Mouse (Mus musculus) liver, embryonic 11.5 days (tissue): ENCODE results near the gene Pabpn1l. TPM values are rescaled to one million over a fixed set of nuclear protein-coding genes. Genes with fewer than 3 reads are reported as not detected.
"Not testable (repeated sequence)": the region's sequence is repeated elsewhere in the genome, so short reads cannot be mapped to it uniquely, and the experiment has no call there.

Experiments
- ATAC-seq: fragments of 200-750 bp; cut with Nextera tagmentation; replicated peaks from 2 replicates; pipeline ENCODE4 v1.8.0; 2017; ENCODE audit warnings: moderate number of reproducible peaks, mild to moderate bottlenecking, moderate TSS enrichment, moderate library complexity; ENCODE audit not compliant: low FRiP score
- DNase-seq: peaks from one replicate; pipeline ENCODE4 v3.0.0-alpha.2; 2017; ENCODE audit warnings: low spot score
- H3K27ac ChIP-seq: fragments of 300-500 bp; sonication (generic); 2 replicates; pipeline ENCODE4 v1.5.1; 2014; ENCODE audit warnings: mild to moderate bottlenecking, low read depth, low read length, control low read depth
- H3K27me3 ChIP-seq: fragments of 300-500 bp; sonication (generic); replicated peaks from 2 replicates; pipeline ENCODE4 v1.6.1; 2014; ENCODE audit warnings: low read length, mixed read lengths; ENCODE audit not compliant: control insufficient read depth, insufficient read depth
- H3K36me3 ChIP-seq: fragments of 300-500 bp; sonication (generic); 2 replicates; pipeline ENCODE4 v1.6.1; 2014; ENCODE audit warnings: mild to moderate bottlenecking, low read length, moderate library complexity, mixed read lengths; ENCODE audit not compliant: control insufficient read depth, insufficient read depth
- H3K4me1 ChIP-seq: fragments of 300-500 bp; sonication (generic); replicated peaks from 2 replicates; pipeline ENCODE4 v1.6.1; 2014; ENCODE audit warnings: low read length, mixed read lengths; ENCODE audit not compliant: control insufficient read depth, insufficient read depth
- H3K4me2 ChIP-seq: fragments of 300-500 bp; sonication (generic); 2 replicates; pipeline ENCODE4 v1.6.1; 2014; ENCODE audit warnings: mild to moderate bottlenecking, control low read depth, moderate library complexity
- H3K4me3 ChIP-seq: fragments of 300-500 bp; sonication (generic); 2 replicates; pipeline ENCODE4 v1.5.1; 2014; ENCODE audit warnings: low read depth, low read length, control low read depth
- H3K9ac ChIP-seq: fragments of 300-500 bp; sonication (generic); 2 replicates; pipeline ENCODE4 v1.6.1; 2014; ENCODE audit warnings: low read depth, low read length, control low read depth
- H3K9me3 ChIP-seq: fragments of 300-500 bp; sonication (generic); 2 replicates; pipeline ENCODE4 v1.6.1; 2016; ENCODE audit warnings: low read length, inconsistent platforms, mixed read lengths; ENCODE audit not compliant: control insufficient read depth
- WGBS: fragments of 180-500 bp; shearing (Covaris S2); extraction: QIAGEN DNeasy Blood & Tissue Kit; methylation state at CpG from one replicate; pipeline ENCODE4 v1.1.7; 2014; 5-methylcytosine and 5-hydroxymethylcytosine counted together
- polyA plus RNA-seq: library from polyadenylated mRNA; unstranded; fragments of >200 nt; fragmentation: Nextera tagmentation; extraction: Ambion mirVana; gene quantifications from 2 replicates; pipeline ENCODE4 v1.2.1, GENCODE M21; 2014

Gene Pabpn1l
- polyA plus RNA-seq, 1 experiment from 2014 or later = not detected

DNA sequence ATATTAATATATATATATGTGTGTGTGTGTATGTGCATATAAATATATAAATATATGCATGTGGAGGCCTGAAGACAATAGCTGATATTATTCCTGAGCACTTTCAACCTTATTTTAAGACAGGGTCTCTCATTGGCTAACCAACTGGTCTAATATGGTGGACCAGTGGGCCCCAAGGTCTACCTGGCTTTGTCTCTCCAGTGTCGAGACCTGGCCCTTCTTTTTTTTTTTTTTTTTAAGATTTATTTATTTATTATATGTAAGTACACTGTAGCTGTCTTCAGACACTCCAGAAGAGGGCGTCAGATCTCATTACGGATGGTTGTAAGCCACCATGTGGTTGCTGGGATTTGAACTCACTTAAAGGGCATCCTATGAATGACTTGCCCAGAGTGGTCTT, 9.6 kb upstream of the Pabpn1l start:
- not testable (repeated sequence) for H3K4me3 ChIP-seq, H3K27me3 ChIP-seq, DNase-seq, H3K9ac ChIP-seq, H3K27ac ChIP-seq, H3K9me3 ChIP-seq, ATAC-seq, H3K4me2 ChIP-seq
- WGBS = 73% methylated on average over 3 of the region's 3 CpGs
- Histone ChIP-seq H3K36me3 (peaks cover 22% of the 10 kb centered on the region), H3K4me1 (peaks cover 15% of the 10 kb centered on the region)

DNA sequence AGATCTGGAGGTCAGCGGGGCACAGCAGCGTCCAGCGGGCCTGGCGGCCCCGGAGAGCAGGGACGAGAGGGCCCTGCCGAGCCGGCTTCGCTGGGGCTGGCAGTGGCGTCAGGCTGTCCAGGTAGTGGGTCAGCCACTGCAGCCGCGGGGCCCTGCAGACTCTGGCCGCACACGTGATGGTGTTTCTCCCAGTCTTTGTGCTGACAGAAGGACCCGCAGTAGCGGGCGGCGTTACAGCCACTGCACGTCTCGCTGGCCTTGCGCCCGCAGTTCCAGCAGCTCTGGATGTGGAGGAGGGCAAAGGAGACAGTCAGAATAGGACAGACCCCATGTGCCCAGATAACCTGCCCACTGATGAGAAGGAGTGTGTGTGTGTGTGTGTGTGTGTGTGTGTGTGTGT, 8.2 kb upstream of the Pabpn1l start:
- no peak overlapping the region for H3K4me3 ChIP-seq
- no peak for DNase-seq
- no peaks in the 10 kb centered on the region for H3K9me3 ChIP-seq
- ATAC-seq = no peak
- no peak overlapping the region for H3K4me2 ChIP-seq
- no peaks in the 10 kb centered on the region for H3K27me3 ChIP-seq
- no peak overlapping the region for H3K9ac ChIP-seq
- 69% methylated on average over 22 of the region's 22 CpGs for whole genome bisulfite sequencing
- peaks cover 5% of the 10 kb centered on the region for H3K4me1 ChIP-seq
- peaks cover 22% of the 10 kb centered on the region for H3K36me3 ChIP-seq
- H3K27ac ChIP-seq = no peak overlapping the region

DNA sequence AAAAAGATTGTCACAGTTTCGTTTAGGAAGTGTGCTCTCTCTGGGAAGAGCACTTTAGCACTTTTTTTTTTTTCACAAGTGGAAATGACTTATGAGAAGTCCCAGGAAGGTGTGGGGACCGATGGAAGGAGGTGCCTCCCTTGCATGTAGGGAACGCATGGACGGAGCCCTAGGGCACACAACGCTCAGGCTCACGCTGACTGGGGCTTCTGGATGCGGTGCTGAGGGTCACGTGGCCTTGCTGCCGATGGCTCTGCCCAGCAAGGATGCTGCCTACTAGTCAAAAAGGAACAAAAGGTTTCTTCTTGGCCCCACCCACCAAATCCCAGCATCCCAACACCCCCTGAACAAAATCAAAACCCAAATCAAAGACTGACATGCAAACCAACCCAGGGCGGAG, 6.8 kb upstream of the Pabpn1l start:
- DNase-seq = no peak
- 70% methylated on average over 10 of the region's 10 CpGs for WGBS
- no peak overlapping the region for H3K4me3 ChIP-seq

DNA sequence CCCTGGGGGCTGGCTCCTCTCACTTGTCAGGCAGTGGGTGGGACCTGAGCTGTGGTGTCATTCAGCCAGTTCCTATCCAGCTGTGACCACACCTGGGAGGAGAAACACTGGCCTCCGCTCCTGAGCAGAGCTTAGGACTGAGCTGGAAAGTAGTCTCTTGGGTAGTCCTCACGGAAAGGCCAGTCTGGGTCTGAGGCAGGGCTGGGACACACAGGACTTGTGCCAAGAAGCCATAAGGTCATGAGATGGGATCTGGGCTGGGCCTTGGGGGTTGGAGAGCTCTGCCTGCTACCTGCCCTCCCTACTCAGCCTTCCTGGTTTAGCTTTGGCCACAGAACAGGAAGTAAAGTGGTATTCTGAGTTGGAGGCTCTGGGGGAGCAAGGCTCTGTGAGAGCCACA, 4.4 kb upstream of the Pabpn1l start:
- Histone ChIP-seq H3K27ac (no peak overlapping the region), H3K9ac (no peak overlapping the region), H3K4me1 (no peaks in the 10 kb centered on the region), H3K9me3 (no peaks in the 10 kb centered on the region), H3K27me3 (no peaks in the 10 kb centered on the region), H3K4me3 (no peak overlapping the region), H3K36me3 (peaks cover 6% of the 10 kb centered on the region; the same call in 1 of the 2 replicates), H3K4me2 (no peak overlapping the region)
- no peak; the same call in 1 of the 2 replicates for ATAC-seq
- no peak for DNase-seq
- WGBS = 80% methylated on average over 2 of the region's 2 CpGs

More for the DNA sequence above, 6.8 kb upstream of the Pabpn1l start:
- no peaks in the 10 kb centered on the region for H3K27me3 ChIP-seq
- ATAC-seq = no peak
- peaks cover 18% of the 10 kb centered on the region; the same call in 1 of the 2 replicates for H3K36me3 ChIP-seq
- no peaks in the 10 kb centered on the region for H3K9me3 ChIP-seq
- H3K27ac ChIP-seq = no peak overlapping the region
- H3K4me1 ChIP-seq = no peaks in the 10 kb centered on the region
- H3K9ac ChIP-seq = no peak overlapping the region
- no peak overlapping the region for H3K4me2 ChIP-seq

DNA sequence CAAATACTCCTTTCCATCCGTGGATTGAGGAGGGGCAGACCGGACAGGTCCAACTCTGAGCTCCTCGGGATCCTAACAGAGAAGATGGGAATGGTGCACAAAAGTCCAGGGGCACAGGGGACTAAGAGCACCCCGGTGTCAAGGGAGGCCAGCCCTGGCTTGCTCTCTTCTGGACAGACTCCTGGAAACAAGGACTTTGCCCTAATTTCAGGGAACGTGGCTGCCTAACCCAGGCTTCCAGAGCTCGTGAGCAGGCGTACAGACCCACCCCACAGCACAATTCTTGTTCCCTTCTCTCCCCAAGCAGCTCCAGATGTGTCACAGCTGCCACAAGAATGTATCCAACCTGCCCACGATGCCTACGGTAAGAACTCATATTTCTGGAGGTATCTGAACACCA, 3.3 kb upstream of the Pabpn1l start:
- H3K27ac ChIP-seq = no peak overlapping the region
- DNase-seq = no peak
- H3K4me3 ChIP-seq = no peak overlapping the region
- no peak overlapping the region for H3K4me2 ChIP-seq
- H3K36me3 ChIP-seq = peaks cover 6% of the 10 kb centered on the region; the same call in 1 of the 2 replicates
- no peak for ATAC-seq
- H3K9ac ChIP-seq = no peak overlapping the region
- WGBS = 78% methylated on average over 9 of the region's 9 CpGs
- H3K4me1 ChIP-seq = no peaks in the 10 kb centered on the region
- H3K9me3 ChIP-seq = no peaks in the 10 kb centered on the region
- no peaks in the 10 kb centered on the region for H3K27me3 ChIP-seq

DNA sequence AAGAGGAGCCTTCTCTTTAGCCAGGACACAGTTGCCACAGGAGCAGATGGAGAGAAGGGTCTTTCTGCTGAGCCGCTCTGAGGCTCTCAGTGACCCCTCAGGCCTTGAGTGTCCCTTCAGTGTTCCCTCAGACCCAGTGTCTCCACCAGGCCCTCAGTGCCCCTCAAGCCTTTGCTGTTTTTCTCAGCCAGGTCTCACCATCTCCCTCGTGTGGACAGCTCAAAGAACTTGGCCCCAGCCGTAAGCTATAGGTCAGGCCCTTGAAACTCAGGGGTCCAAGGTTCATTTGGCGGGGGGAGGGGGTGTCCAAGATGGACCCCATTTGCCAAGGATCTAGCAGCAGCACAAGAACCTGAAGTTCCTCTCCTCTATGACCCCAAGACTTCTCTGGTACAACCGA, 2.1 kb upstream of the Pabpn1l start:
- WGBS = 72% methylated on average over 5 of the region's 5 CpGs
- H3K4me1 ChIP-seq = peaks cover 9% of the 10 kb centered on the region; the same call in 1 of the 2 replicates
- no peaks in the 10 kb centered on the region for H3K27me3 ChIP-seq
- H3K27ac ChIP-seq = no peak overlapping the region
- no peak for DNase-seq
- no peak overlapping the region for H3K9ac ChIP-seq
- H3K9me3 ChIP-seq = no peaks in the 10 kb centered on the region
- no peak overlapping the region for H3K4me3 ChIP-seq
- no peak for ATAC-seq
- peaks cover 6% of the 10 kb centered on the region; the same call in 1 of the 2 replicates for H3K36me3 ChIP-seq
- H3K4me2 ChIP-seq = no peak overlapping the region

DNA sequence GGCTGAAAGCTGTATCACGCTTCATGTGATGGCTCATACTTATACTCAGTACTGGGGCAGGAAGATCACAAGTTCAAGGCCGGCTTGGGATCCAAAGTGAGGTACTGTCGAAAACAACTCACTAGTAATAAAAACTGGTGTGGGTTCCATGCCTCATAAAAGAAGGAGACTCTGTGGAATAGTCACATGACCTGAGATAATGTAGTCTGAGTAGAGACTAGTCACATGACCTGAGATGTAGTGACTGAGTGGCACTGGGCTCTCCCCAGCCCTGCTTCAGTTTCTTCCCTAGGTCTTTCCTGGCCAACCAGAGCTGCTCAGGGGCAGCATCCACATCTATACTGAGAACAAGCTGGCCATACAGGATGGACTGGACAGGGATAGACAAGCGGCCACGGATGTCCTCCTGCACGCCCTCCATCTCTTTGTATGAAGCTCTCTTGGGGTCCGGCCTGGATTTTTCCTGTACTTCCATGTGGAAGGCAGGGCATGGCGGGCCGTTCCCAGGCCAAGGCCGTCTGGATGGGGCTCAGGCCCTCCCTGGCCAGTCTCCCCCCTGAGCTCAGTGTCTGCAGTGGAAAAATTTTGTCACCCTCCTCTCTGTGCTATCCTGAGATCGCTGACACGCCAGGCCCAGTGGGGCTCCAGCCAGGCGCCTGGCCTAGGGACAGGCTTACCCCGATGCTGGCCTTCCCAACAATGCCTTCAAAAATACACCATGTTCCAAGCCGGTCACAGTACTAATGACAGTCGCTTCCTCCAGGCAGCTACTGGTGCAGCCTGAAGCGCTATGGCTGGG, 1.5 kb upstream of the Pabpn1l start:
- no peak for ATAC-seq
- no peak overlapping the region for H3K4me2 ChIP-seq
- 87% methylated on average over 17 of the region's 17 CpGs for WGBS
- no peak overlapping the region for H3K9ac ChIP-seq
- H3K4me3 ChIP-seq = no peak overlapping the region
- peaks cover 14% of the 10 kb centered on the region for H3K4me1 ChIP-seq
- H3K36me3 ChIP-seq = peaks cover 3% of the 10 kb centered on the region; the same call in 1 of the 2 replicates
- DNase-seq = no peak
- no peaks in the 10 kb centered on the region for H3K9me3 ChIP-seq
- no peaks in the 10 kb centered on the region for H3K27me3 ChIP-seq
- no peak overlapping the region for H3K27ac ChIP-seq

DNA sequence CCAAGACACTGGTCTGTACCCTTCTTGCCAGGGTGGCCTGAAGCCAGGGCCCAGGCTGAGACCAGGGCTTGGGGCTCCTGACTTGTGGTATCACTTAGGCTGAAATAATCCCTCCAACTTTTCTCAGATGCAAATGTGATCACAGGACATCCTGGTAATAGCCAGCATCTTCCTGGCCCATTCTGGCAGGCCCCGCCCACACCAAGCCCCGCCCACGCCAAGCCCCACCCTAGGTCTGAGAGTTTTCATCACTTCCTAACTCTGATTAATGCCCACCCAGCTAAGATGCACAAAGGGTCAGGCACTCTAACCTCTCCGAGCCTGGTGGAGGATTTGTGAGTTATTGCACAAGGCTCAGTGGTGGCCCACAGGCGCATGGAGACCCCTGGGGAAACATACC, 2.1 kb downstream of the Pabpn1l start:
- Histone ChIP-seq H3K4me2 (no peak overlapping the region), H3K9ac (no peak overlapping the region), H3K4me1 (peaks cover 25% of the 10 kb centered on the region), H3K4me3 (no peak overlapping the region), H3K27ac (no peak overlapping the region), H3K27me3 (no peaks in the 10 kb centered on the region), H3K36me3 (no peaks in the 10 kb centered on the region), H3K9me3 (no peaks in the 10 kb centered on the region)
- DNase-seq (no peak), ATAC-seq (no peak)
- WGBS = 38% methylated on average over 5 of the region's 5 CpGs
